Mouse (Mus musculus): ENCODE data around the gene Eef2.

- no peak for TF ChIP-seq GATA2 (IDR thresholded peaks at IDR 0.05; ENCODE audit: borderline replicate concordance, low read depth, low read length)
- TF ChIP-seq CTCF (IDR thresholded peaks at IDR 0.05; ENCODE audit: low read depth, low read length) = no peak
- TF ChIP-seq POLR2AphosphoS5 (IDR thresholded peaks at IDR 0.05; ENCODE audit: insufficient replicate concordance, low read depth, low read length) = no peak
These were observed 8.3 kb downstream of the Eef2 start for GRCm38 (mm10) chr10:81184765-81185164.
